Mouse (Mus musculus) left cerebral cortex, postnatal 10 days (tissue): ENCODE results near the gene Slc16a8. TPM values are rescaled to one million over a fixed set of nuclear protein-coding genes. Genes with fewer than 3 reads are reported as not detected.

Experiments
- DNase-seq, 2 experiments: peaks; one replicate each; pipeline ENCODE4 v3.0.0; 2021 to 2022; ENCODE audit warnings: low spot score in 2 of 2, mixed read lengths in 1 of 2; ENCODE audit errors: extremely low spot score in 1 of 2
- intact Hi-C: fragments of 180-260 bp; cut with DNase I; formaldehyde crosslinking; loops from one replicate; pipeline ENCODE4 v1.15.1; 2025
- total RNA-seq, 2 experiments: library from RNA; stranded (reverse); gene quantifications; 2 replicates each; pipeline ENCODE4 v1.2.3; 2021

Slc16a8 gene
- under 1 TPM in 1 of 2 experiments, not detected in 1; 0.19 TPM for total RNA-seq

DNA sequence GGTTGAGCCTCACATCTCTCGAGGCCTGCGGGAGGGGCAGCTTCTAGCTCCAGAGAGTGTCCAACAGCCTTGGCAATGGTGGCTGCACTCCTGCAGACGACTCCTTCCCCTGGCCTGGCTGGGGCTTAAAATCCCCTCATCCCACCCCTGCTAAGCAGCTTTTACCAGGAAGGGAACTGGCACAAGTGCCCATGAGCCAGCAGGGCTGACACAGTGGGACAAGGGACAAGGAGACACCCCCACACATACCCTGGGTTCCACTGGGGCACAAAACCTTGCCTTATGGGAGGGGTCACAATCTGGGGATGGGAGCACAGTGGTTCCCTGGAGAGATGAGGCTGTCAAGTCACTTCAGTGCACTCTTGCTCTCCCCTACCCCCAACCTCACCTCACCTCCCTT, at the start of gene Slc16a8:
TSS of gene Slc16a8 (minus strand) at position 101 of the 400 bp plus-strand sequence.
- intact Hi-C loops, result no loop called here
- peak in 1 of 2 experiments; percentile 19 for DNase-seq

DNA sequence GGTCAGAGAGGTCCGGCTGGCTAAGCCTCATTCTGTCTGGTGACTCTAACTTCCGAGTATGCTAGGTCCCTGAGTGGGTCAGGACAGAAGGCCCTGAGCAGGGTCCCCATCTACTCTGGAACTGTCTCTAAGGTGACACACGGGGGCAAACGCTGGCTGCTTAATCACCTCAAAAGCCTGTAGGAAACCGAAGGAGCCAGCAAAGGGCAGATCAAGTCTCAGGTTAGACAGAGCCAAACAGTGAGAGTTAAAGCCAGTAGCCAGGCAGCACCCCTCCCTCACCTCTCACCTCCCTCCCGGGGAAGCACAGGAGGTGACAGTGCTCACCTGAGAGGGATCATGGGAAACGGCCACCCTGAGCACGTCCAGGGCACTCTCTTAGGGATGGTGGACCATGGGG, 49.2 kb upstream of the Slc16a8 start:
- DNase-seq, result no peak
- intact Hi-C loops, result no loop called here

DNA sequence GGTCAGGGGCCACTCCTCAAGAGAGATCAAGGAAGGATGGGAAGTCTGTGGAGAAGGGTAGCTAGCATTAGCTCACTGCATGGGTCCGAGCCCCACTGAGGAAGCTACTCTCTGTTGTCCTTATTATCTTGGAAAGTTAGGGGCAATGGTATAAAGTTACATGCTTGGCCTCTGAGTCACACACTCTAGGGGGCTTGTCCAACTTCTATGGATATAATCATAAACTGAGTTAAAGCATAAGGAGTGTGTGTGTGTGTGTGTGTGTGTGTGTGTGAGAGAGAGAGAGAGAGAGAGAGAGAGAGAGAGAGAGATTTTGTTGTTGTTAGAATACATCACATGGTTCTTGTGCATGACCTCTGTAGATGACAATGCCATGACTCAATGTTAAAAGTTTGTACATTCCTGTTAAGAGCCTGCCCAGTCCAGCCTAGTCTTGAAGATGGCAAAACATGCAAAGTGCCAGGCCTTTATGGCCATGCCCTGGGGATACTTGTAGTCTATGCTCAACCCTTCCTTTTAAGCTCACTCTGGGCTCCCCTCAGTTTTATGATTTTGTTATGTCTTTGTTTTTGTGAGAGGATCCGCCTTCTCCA, 45.1 kb upstream of the Slc16a8 start:
- intact Hi-C loops, result no loop called here
- DNase-seq, result no peak

DNA sequence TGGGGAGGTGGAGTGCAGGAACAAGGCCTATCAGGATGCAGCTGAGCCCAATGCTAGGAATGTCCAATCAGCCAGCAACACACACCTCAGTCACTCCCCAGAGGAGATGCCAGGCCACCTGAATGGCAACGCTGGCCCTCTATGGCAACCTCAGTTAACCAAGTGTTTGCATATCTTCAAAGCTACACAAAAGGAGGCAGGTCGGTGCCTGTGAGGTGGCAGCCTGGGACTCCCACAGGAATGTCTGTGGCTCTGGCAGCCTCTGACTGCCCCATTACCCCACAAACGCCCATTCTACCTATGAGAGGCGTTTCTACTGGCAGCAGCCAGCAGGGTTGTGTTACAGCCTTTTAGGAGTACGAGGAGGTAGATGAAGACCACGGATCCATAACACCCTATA, 44.0 kb upstream of the Slc16a8 start:
- no peak for DNase-seq
- intact Hi-C loops, result no loop called here

DNA sequence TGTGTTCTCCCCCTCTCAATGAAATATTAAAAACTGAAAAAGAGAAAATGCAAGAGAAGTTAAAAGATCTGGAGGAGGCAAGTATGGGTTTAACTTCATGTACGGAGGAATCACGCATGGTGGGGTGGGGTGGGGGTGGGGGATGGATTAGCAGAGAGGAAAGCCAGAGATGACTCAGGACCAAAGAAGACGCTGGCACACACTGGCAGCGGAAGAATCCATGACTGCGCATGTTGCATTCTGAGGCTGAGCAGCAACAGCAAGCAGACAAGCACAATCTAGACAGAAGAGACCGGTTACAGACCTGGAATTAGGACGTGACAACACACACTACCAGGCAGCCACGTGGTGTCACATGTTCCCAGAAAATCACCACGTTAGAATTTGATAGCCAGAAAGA, 38.2 kb upstream of the Slc16a8 start:
- intact Hi-C loops, result no loop called here
- no peak for DNase-seq

DNA sequence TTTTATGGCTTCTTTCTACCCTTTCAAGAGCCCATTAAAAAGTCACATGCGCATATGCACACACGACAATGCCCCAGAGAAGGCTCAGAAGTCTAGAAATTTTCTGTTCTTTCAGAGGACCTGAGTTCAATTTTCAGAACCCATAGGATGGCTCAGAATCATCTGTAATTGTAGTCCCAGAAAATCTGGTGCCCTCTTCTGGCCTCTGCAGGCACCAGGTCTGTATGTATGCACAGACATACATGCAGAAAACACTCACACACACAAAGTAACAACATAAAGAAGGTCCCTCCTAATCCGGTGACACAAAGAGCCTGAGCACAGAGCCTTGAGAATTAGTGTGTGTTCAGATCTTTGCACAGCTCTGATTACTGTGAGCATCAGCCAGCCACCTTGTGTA, 35.8 kb upstream of the Slc16a8 start:
- intact Hi-C loops, result no loop called here
- DNase-seq, result no peak

DNA sequence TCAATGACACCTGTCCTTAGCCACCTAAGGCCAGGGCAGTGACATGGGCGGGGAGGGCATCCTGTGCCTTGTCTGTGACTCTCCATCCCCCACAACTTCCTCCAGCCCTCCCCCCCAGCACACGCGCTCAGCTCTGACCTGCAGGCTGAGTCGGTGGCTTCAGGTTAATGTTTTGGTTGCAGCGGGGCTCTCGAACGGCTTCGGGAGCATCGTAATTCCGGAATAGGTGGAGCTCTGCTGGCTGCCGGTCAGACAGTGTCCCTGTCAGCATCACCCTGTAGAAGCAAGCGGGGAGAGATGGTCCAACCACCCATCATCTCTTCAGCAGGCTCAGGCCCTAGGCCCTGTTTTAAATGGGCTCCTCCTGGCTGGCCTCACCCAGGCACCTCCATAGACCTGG, 34.9 kb upstream of the Slc16a8 start:
- DNase-seq, result no peak
- intact Hi-C loops, result no loop called here

DNA sequence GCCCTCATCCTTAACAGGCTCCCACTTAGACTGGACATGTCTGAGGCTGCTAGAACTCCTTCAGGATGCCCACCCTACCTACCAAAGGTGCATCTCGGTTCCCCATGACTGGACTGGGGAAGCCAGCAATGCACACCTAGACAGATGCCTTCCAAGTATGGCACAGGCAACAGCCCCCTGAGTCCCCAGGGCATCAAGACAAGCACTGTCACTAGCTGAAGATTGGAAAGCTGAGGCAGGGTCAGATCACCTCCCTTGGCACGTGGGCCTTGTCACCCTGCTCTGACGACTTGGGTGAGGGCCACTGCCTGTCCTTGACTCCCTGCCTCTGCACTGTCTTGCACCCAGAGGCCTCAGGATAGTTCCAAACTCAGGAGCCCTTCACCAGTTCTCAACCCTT, 33.8 kb upstream of the Slc16a8 start:
- no peak for DNase-seq
- intact Hi-C loops, result no loop called here

DNA sequence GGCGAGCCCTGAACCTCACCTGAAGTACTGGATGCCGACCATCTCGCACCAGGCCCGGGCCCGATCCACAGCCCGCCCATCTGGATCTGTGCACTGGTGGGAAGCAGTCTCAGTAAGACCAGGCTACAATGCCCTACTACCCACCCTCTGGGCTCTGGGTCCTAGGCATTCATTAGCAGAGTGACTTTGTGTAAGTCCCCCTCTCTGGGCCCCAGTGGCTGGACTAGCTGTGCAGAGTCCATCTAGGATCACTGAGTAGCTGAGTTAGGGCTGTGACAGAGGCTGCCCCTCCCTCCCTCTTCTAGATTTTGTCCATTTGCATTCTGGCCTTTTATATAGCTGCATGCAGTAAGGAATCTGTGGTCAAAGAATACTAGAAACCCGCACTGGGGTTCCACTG, 32.5 kb upstream of the Slc16a8 start:
- intact Hi-C loops, result no loop called here
- no peak for DNase-seq

DNA sequence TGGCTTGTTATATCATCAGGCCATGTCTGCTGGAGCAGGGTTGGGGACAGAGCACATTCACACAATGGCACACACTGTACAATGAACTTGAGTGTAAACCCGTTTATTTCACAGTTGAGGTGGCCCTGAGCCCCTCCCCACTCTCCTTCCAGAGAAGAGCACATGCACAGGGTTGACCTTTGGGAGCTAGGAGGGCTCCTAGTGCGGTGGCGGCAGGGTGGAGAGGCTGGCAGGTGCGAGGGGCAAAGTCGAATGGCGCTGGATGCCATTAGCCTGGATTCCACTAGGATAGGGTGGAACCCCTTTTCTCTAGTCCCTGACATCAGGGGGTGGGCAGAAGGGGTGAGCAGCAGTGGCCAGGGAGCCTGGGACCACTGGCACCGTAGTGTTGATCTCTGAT, 31.6 kb upstream of the Slc16a8 start:
- intact Hi-C loops, result no loop called here
- no peak for DNase-seq

DNA sequence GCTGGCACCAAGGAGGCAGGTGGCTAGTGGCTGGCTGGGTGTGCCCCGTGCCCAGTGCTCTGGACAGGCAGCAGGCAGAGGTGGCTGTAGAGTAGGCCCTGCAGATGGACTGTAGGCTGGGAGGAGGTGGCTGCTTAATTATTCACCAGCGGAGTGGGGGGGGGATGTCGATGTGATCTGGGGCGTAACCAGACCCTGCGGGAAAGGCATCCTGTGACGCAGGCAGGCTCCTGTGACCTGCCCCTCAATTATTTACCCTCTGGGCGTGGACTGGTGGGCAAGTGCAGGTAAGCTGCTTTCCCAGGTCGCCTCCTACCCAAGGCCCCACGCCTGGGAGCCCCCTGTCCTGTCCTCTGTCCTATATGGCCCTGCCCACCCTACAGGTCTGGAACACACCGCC, 30.8 kb upstream of the Slc16a8 start, which contains the start of gene Baiap2l2:
TSS of gene Baiap2l2 (minus strand) at position 139 of the 400 bp plus-strand sequence.
- DNase-seq, result no peak
- intact Hi-C loops, result no loop called here

DNA sequence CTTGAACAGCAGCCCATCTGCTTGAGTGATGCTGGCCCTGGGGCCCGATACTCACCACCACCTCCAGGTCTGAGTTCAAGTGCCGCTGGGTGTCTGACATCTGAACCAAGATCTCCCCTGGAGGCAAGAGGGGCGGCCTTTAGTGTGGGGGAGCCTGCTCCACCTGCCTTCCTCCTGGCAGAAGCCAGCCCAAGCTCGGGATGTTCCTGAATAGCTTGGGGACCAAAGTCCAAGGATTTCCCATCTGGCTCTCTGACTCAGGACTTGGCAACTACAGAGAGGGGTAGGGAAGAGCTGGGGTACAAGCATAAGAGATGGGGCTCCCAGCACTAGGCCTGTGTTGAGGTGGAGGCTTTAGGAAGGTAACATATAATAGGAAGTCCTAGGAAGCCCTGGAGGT, 28.8 kb upstream of the Slc16a8 start:
- intact Hi-C loops, result no loop called here

DNA sequence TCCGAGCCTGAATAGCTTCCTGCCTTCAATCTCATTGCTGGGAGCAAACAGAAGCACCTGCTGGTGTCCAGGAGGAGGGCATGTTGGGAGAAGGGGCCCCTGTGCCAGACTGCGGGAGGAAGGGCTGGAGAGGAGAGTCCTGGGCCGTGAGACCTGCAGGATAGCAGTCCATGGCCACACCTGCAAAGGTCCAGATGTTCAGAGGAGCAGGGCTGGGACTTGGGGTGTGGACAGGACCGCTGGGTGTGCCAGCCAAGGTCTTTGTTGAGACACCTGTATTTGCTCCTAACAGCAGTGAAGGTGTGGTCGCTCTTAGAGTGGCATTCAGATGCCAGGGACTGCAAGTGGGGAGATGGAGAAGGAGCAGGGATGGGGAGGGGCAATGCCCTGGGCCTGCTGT, 27.9 kb upstream of the Slc16a8 start:
- no peak for DNase-seq
- intact Hi-C loops, result no loop called here

More for the DNA sequence above, 28.8 kb upstream of the Slc16a8 start:
- no peak for DNase-seq

DNA sequence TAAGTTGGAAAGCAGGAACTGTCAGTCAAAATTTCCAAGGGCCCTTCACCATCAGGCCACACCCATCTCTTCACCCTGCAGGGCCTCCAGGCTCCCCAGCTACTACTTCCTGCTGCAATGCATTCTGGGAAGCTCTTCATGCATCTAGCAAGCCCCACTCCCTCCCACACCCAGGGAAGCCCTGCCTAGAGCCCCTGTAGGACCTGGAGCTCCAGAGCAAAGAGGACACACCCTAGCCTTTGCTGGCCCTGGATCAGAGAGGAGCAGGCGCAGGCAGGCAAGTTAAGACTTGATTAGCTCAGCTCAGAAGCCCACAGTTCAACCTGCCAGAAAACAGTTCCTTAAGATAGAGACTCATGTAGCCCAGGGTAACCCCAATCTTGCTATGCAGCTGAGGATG, 26.8 kb upstream of the Slc16a8 start:
- DNase-seq, result peak in 1 of 2 experiments; percentile 54
- intact Hi-C loops, result no loop called here

DNA sequence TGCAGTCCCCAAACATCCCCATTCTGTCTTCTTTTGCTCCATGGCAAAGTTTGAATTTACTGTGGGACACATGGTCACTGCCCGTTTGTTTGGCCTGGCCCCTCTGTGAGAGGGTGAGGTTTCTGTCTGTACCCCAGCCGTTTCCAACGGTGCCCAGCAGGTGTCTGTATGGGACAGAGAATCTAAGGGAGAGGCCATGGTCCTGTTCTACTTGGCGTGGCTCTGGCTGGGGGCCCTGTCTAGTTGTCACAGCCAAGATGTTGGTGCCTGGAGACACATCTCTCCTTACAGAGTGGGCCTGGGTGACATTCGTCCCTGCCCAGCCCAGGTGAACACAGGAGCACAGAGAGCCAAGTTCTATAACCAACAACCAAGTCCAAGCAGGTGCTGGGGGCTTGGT, 26.3 kb upstream of the Slc16a8 start:
- intact Hi-C loops, result no loop called here
- DNase-seq, result no peak

DNA sequence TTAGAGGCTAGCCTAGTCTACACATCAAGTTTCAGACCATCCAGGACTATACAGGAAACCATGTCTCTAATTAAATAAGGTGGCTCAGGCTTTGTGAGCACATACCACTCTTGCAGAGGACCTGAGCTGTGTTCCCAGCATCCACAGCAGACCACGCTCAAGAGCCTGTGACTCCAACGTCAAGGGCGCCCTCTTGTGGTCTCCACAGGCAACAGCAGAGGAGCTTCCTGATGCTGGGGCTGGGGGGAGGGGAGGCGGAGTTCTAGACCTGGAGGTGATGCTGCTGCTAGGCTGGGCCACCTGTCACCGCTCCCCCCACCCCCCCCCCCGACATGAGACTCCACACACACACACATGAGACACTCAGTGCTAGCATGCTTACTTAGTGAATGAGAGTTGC, 25.6 kb upstream of the Slc16a8 start:
- intact Hi-C loops, result no loop called here
- no peak for DNase-seq

DNA sequence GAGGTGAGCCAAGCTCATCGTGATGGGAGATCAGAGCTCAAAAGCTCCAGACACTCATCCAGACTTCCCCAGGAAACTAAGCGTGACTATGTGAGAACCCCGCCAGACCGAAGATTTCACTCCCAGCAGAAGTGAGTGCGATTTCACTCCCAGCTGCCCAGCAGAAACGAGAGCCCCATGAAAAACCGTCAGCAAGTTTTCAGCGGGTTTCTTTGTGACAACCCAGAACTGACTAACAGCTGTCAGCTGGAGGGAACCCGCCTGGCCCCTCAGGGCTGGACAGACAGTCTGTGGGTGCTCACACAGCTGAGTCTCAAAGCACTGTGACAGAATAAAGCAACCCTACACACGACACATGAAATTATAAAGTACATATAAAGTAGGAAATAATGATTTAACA, 23.2 kb upstream of the Slc16a8 start:
- intact Hi-C loops, result no loop called here
- DNase-seq, result no peak

DNA sequence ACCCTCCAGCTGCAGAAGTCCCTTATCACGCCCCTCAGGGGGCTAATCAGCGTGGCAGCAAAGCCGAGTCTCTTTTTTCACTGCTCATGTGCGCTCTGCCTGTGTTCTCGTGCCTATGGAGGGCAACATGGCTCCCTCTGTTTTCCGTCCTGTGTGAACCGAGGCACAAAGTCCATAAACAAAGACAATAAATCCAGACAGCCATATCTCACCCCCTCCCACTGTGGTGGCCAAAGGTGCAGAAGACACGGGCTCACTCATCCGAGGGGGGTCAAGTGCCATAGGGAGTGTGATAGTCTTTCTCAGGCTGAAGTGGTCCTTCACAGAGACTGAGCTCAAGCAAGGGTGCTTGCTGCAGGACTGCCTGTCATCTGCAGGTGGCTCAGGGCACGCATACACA, 18.5 kb upstream of the Slc16a8 start:
- intact Hi-C loops, result no loop called here
- DNase-seq, result no peak

DNA sequence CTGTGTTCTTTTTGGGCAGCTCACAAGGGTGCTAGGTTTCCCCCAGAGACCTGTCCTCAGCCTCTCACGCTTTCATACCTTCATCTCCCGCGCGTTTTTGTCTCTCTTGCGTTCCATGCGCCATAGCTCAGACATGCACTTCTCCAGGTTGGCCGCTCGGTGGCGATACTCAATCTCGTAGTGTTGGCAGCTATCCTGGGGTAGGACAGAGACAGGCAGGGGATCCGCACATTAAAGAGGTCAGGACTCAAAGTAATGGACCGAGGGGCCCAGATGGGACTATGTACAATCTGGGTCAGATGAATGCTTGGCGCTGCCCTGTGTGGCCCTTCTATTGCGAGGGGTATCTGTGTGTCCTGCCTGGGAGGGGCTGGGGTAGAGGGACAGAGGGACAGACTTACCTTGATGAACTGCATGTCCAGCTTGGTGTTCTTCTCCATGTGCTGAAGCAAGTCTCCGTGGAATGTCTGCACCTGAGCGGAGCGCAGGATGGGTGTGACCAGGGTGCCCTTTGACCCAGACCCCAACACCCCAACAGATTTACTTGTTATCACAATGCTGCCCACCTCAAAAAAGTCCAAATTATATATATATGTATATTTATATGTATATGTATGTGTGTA, 16.7 kb upstream of the Slc16a8 start:
- peak in 1 of 2 experiments; percentile 64 for DNase-seq
- intact Hi-C loops, result no loop called here

DNA sequence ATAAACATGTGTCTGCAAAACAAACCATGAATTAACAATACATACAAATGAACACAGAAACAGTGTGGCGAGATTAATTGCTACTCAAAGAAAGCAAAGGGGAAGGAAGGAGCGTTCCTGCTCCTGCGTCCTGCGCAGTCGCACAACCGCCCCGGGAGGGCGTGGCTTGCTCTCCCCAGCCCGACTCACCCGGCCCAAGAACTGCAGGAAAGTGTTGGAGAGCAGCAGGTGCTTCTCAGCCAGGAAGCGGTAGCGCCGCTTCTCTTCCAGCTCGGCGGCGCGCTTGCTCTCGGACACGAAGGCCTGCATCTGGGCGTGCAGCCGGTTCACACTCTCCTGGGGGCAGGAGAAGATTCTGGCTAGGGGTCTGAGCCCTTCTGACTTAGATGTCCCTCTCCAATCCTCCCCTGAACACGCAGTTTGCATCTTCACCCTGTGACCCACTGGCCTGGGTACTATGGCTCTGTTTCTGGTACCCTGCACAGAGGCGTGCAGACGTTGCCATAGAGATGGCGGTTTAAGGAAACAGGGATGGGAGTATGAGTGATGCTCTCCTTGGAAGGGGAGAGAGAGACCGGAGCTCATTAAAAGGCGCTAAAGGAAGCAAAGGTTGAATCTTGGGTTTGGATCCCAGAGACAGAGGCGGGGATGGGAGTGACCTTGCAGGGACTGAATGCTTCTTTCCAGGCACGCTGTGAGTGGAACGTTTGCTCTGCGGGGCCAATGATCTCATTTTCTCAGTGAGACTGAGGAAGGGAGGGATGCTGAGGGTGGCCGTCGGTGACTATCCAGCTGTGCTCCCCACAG, 16.0 kb upstream of the Slc16a8 start:
- intact Hi-C loops, result no loop called here

More for the DNA sequence above, 16.0 kb upstream of the Slc16a8 start:
- peak in 1 of 2 experiments; percentile 81 for DNase-seq
